Mouse (Mus musculus) layer of hippocampus, adult 9-10 months (tissue): ENCODE measurements around the gene Pgm5.
A peak's percentile ranks its signal among the peaks of the same experiment; 100 is the strongest.

Experiments used
- DNase-seq: peaks from one replicate; pipeline ENCODE4 v3.0.0; 2022; ENCODE audit warnings: low spot score

The Pgm5 gene

DNA sequence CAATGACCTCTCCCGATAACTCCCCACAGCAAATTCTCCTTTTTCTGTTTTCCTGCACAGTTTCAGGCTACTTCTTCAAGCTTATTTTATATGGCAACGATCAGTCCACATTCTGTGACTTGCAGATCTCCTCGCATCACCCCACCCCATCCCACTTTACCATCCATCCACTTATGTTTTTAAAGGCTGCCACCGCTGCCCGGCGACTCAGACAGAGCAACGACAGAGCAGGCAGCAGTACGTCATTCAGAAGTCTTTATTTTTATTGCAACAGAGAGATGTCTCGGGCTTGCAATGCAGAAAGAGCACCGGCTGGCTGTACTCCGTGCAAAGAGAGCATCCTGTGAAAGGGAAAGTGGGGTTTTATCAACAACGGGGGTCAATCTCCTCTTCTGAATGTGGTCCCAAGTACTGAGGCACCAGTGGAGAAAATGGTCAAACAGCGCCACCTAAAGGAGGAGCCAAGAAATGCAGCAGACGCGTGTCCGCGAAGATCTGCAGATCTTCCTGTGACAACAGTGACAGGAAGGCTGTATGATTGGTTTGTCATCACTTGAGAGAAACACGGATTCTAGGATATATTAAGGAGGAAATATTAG is 9.5 kb upstream of the Pgm5 start:
- DNase-seq: peak; percentile 51

DNA sequence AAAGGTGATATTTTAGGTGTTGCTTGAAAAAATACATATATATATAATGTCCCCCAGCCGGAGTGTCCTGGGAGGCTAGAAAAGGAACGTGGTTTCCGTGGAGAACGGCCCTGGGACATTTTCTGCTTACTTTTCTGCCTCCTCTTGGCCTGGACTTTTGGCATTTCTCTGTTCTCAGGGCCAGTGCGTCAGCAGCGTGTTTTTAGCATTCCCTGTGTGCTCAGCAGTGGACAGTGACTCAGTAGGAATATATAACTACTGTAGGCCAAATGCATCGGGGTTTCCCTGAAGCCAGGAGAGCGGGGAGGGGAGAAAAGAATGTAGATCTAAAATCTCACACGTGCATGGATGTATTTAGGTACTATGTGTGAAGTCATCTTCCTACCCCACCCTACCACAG is 3.8 kb upstream of the Pgm5 start:
- DNase-seq: no peak

DNA sequence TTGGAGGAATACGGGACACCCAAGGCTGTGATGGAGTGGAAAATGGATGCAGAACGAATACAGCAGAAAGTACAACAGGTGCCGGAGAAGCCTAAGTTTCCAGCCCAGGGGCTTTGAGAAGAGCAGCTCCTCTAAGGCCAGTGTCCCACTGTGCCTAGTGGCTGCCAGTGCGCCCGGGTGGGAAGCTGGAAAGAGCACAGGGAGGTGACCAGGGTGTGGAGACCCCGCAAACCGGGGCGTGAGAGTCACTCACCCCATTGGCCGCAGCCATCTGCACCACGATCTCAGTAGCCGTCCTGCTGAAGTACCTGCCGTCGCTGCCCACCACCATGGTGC is 411 bp downstream of the Pgm5 start:
- no peak for DNase-seq

DNA sequence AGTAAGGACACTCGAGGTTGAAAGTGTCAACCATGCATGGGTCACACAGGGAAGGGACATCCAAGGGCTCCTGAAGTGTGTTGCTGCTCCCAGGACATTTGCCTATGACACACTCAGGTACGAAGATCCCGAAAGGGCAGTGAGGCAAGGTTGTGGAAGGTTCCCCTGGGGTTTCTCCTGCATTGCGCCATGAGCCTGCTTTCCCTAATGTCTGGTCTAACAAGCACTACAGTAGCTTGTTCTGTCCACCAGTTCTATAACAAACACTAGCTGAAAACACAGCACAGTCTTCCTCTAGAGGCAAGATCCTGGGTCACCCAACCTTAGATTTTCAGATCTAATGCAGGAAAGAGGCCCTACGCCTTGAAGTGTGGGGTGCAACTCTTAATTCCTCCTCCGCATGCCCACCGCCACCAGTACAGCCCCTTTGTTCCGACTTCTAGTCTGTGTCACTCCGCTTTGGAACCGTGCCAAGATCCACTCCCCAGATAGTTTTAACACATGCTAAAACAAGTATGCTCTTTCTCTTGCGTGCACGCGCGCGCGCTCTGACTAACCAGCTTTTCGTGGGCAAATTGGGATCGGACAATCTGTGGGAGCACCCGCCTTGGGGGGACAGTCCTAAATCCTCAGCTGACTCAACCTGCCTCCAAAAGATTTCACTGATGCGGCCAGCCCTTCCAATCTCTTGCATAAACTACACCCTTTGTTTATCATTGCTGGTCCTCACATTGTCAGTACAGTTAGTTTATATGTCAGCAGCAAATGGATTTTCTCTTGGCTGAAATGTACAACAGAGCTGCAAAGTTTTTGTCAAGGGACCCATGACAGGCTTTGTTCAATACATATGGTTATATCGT is 10.0 kb downstream of the Pgm5 start:
- DNase-seq: no peak

DNA sequence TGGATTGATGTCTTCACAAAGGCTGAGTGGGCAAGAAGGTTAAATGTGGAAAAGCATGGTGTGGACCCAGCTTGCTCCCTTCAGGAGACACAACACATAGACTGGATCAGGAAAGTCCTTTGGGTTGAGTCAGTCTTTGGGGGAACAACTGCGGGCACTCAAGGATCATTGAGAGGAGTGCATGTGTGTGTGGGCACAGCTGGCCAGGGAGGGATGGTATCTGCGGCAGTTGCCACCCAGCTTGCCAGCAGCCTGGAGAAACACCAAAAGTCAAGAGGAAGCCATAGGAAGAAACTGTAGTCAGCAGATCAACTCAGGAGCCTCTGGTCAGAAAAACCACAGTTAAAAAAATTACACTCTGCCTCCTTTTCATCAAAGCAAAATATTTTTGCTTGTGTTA is 12.8 kb downstream of the Pgm5 start:
- DNase-seq: no peak

DNA sequence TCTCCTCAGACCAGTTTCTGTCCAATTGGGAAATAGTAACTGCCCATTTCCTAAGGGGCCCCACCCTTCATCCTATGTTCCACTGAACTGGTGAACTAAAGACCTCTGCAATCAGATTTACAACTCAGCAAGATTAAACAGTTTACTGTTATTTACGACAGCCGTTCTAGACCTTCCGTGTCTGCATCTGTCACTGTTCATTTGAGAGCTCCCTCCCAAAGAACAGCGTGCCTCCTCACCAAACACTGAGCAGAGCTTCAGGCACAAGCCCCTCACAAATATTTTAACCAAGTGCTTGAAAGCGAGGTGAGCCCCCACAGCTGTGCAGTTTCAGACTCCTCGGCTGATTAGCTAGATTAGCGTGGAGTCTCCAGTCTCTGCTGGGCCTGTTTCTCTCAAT is 13.3 kb downstream of the Pgm5 start:
- DNase-seq: no peak

DNA sequence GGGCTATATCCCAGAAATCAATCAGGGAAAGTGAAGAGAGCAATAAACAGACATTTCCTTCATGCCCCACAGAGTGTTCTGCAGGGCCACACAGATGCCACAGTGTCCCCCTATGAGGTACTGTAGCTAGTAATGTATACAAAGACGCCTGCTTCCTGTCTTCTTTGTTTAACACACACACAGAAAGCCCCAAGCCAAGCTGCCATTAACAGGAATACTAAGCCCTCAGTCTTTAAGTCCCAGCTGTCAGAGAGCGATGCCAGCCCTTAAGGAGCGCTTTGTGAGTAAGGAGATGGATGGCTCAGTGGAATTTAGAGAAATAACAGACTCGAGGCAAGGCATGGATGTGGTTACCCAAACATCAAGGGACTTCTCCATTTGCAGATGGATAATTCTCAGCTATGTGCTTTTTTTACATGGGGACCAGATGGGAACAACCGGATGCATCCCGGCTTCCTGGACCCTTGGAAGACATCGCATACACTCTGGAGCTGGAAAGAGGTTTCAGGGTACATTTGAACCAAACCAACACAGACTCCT is 16.6 kb downstream of the Pgm5 start:
- no peak for DNase-seq

DNA sequence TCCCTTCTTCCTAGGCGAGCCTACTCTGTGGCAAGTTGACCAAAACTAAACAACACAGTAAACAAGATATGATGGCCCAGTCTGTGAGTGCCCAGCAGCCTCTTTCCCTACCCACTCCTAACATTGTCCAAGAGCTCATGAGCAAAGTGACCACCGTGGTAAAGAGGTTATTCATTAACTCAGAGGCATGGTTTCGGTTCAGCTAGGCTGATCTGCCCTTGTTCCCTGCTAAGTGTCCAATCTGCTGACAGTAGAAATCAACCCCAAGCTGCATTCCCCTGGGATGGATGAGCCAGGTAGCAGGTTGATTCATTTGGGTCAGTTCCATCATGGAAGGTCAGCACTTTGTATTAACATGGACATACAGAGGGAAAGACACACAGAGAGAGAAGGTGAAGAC is 19.6 kb downstream of the Pgm5 start:
- no peak for DNase-seq

DNA sequence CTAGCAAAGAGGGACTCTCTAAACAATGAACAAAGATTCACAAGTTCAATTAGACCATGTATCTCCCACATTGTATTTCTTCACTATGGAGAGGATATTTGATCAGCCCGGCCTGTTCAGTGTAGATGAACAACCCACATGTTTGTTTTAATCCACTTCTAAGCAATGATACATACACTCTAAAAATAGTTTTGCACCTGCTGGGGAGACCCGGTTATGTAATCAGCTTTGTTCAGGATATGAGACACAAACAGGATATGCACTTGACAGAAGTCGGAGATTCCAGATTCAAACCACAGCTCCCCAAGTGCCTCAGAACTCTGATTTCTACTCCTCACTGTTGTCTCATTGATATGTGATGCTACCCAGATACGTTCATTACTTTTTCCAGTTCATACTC is 37.1 kb downstream of the Pgm5 start:
- no peak for DNase-seq

DNA sequence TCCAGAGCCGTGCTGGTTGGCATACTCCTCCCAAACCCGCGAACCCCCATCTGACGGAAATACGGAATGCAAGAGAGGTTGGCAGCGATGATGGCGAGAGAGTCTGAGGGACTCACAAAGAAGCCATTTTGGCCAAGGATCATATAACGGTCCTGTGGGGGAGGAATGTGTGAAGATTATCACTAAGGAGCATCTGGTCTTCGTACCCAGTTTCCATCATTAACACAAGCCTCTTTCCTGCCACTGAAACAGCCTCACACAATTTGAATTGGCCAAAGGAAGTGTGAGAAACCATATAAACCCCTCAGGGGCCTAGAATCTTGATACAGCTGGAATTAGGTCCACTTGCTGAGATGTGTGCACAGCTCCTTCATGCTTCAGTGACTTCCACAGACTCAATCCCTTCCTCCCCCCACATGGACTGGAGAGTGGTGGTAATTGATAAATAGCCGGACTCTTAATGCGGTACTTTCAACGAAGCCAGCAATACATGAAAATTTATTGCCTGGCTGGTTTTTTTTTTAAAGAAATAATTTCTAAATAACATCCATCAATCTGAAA is 45.9 kb downstream of the Pgm5 start:
- DNase-seq: no peak

DNA sequence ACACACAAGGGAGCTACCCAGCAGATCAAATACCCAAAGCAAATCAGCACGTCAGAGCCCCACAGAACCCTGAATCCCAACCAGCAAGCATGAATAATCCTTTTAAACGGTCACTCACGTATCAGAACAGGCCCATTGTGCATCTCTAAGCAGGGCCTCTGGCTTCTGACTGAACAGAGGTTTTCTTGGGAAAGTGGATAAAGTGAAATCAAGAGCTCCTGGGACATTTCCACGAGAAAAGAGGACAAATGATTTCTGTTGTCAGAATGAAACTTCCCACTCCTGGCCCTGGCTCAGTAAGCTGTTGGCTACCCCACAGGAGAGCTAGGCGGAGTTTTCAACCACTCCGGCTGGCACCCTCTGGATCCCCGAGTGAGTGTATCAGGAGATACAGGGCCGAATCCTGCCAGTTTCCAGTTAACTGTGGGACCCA is 48.8 kb downstream of the Pgm5 start:
- DNase-seq: no peak

DNA sequence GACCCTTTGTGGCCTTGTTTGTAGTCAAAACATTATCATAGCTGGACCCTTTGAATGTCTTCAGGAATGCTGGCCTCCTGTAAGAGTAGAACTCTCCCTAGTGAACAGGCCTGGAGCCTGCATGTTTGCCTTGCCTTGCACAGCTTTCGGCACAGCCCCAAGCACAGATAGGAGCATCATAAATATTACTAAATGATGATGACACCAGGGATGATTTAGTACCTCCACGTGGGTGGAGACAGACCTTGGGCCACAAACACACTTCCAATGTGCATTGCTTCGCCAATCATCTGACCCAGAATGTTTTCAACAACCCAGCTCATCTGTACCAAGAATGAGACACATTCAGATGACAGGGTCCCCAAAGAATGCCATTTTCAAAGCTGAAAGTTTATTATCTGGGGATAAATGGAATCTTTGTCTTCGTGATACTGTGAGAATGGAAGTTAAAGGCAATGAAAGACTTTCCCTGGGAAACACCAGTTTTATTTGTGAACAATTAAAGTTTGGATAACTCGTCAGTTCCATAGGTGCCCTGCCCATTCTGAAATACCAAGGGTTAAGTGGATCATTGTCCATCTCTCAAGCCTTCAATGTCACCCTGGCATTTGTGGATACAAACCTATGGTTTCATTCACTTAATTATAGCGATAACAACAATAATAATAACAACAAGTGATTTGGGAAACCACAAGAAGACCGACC is 49.4 kb downstream of the Pgm5 start:
- no peak for DNase-seq

DNA sequence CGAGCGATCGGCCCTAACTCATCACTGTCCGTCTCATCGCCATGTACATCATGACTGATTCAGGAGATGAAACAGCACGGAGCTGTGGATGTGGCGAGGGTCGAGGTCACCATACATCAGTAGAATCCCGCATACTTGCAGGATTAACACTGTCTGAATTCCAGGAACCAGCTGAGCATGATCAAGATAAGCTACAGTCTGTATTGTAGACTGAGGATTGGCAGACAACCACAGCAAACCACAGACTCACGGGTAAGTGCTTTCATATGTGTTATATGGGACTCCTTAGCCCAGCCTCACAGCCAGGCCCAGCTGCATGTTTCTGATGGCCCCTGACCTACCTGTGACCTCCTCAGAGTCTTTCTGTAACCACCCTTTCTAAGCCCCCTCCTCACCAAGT is 50.2 kb downstream of the Pgm5 start:
- DNase-seq: no peak

DNA sequence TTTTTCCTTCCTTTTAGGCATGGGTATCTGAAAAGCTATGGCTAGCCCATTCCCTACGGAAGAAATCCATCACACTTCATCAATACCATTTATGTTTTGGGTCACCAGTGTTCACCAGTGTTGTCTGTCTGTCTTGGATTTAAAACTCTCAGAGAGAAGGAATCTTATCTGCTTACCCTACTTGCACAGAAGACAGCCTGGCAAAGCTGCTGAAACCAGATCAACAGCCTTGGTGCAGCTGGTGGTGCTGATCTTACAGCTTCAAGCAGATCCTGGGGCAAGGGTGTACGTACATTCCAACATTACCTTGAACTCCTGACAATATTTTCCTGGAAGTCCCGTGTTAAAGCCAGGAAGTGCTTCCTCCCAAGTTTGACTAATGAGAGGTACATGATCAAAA is 55.6 kb downstream of the Pgm5 start:
- DNase-seq: no peak

DNA sequence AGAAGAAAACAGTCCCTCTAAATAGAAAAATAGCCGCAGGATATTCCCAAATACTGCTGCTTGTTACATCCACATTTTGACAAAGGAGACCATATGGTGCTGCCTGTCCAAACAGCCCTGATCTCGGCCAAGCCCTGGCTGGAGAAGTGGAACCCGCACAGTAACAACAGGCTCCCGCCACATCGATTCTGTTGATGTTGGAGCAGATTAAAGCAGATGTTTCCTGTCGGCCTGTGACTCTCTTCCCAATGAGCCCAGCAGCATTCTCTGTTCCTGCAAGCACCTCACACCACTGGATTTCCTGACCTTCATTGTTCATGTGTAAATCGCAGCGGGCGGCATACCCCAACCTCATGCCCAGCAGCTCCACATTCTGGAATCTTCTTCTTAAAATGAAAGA is 64.0 kb downstream of the Pgm5 start:
- DNase-seq: no peak

DNA sequence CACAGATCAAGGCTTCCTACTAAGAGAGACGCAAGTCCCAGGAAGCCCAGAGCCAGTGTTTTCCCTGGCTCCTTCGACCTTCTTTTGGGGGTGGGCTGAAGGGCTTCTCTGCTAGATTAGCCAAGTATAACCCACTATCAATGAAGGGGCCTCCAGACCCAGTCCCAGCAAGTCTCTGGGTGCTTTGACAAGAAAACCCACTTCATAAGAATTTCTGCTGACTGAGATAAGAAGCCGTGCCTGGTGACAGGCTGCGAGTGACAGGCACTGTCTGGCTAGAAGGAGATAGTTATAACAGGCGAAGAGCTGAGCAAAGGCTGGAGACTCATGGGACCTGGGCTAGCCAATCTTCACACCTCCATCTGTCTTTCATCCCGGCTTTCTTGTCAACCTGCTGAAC is 67.3 kb downstream of the Pgm5 start:
- no peak for DNase-seq

DNA sequence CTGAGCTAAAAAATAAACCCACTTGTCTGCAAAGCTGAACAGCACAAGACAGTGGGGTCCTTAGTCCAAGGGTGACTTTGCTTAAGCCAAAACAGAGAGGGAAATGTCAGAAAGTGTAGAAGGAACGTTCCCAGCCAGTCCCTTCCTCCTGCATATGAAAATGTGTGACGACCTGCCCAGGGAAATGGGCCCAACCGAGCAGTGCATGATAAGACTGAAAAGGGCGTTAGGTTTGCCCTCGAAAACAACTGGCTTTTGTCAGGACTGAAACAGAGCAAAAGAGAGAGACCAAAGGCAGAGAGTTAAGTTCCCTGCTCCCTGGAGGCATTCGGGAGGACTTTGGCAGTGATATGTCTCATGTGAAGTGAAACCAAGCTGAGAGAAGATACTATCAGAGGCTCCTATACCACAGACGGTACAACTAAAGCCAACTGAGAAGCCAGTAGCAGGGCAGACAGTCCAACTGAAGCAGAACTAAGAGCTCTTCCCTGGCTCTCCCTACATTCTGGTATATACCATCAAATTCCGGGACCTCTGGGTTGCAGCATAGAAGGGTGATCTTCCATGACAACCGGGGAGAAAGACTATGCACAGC is 68.0 kb downstream of the Pgm5 start:
- DNase-seq: no peak

DNA sequence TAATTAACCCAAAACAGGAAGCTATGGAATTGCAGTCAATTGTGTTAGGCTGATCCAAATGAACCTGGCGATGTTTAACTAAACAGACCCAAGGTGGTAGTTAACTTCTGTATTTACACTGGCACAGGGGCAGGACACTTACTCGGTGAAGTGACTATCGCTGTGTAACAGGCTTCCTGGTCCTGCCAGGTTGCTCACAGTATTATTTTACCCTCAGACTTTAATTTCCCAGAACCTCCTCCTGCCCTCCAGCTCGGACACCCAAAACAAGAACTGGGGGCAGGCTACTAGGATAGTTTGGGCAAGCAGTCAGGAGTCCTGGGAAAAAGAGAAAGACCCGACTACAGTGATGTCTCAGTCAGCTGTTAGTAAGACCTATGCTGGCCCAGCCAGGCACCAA is 68.8 kb downstream of the Pgm5 start:
- no peak for DNase-seq

DNA sequence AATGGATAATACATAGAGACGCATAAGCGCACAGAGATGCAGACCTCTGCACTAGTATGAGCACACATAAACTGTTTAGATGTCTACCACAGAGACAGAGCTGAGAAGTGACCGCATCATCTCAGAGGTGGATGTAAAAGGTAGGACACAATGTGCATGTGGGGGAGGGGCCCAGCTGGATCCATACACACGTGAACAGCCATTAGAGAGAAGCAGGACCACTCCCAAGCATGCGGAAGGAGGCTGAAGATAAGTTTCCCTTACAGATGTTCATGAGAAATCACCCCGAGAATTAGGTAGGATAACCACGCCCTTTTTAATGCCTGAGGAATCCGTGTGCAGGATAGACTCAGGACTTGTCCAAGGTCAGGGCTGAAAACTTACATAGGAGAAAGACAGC is 75.8 kb downstream of the Pgm5 start:
- DNase-seq: no peak

DNA sequence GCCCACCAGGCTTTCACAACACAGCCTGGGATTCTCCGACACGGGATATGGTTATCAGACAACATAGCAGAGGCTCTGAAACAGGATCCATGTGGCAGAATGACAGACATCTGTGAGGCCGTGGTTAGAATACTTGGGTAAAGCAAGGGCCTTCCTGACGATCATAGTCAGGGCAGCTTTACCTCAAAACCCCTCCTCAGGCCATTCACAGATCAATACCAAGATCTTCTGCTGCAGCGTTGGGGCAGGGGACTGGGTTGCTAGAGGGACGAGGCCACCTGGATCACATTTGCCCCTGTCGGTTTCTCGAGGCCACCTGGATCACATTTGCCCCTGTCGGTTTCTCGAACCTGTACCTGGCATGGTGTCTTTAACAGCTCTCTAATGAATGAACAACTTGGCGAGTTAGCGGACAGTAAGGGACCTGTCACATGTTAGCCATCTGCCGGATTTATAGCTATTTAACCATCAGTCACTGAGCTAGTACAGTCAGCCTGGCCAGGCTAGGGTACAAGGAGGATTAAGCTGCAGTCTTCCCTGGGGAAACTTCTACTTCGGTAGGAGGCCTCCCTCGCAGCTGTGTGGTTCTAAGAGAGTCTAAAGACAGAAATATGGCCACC is 76.5 kb downstream of the Pgm5 start:
- DNase-seq: no peak

DNA sequence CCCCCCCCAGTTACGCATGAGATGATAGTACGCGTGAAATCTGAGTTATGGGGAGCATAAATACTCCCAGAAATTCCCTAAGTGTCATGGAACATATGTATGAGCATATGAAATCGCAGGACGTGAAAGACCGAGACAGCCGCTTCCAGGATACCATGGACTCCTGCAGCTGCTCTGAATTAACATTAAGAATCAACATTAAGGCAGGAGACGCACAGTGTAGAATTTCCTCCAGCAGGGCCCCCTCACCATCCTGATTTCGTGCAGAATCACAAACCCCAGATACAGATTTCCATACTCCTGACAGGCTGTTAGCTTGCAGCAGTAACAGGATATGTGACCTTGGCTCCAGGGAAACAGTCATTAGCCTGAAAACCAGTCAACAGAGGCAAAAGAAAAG is 77.9 kb downstream of the Pgm5 start:
- no peak for DNase-seq

DNA sequence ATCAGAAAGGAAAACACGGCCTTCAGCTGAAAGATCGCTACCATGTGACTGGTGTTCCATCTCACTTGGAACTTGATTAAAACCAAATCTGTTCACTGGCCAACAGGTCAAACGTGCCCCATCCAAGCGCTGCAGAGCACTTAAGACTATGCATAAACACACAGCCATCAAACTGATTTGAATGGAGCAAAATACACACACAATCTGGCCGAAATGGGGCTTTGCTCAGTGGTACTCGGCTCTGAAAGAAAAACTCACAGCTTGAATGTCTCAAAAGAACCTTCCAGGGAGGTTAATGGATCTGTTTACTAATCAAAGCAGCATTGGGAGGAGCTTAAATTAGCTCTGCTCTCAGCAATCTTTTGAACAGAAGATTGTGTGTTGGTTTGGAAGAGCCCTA is 81.7 kb downstream of the Pgm5 start:
- no peak for DNase-seq
